Mouse (Mus musculus): ENCODE data around the gene Negr1. TPM values are rescaled to one million over a fixed set of nuclear protein-coding genes. Genes with fewer than 3 reads are reported as not detected.

The Negr1 gene
- total RNA-seq, 2 experiments from 2014 or later = not detected

GRCm38 (mm10) chr3:156901140-156901539, 339.5 kb downstream of the Negr1 start:
- no peak for ATAC-seq (replicated peaks; ENCODE audit: poor library complexity)

- no peak for ATAC-seq (replicated peaks; ENCODE audit: poor library complexity)
Observed at GRCm38 (mm10) chr3:156903925-156904576, 342.5 kb downstream of the Negr1 start.

GRCm38 (mm10) chr3:156912816-156913215, 351.2 kb downstream of the Negr1 start:
- no peak for ATAC-seq (replicated peaks; ENCODE audit: poor library complexity)

GRCm38 (mm10) chr3:156921369-156921768, 359.8 kb downstream of the Negr1 start:
- no peak for ATAC-seq (replicated peaks; ENCODE audit: poor library complexity)

GRCm38 (mm10) chr3:156923159-156923558, 361.6 kb downstream of the Negr1 start:
- no peak for ATAC-seq (replicated peaks; ENCODE audit: poor library complexity)

GRCm38 (mm10) chr3:156925102-156925501, 363.5 kb downstream of the Negr1 start:
- no peak for ATAC-seq (replicated peaks; ENCODE audit: poor library complexity)

- ATAC-seq (replicated peaks; ENCODE audit: poor library complexity) = no peak
Observed at GRCm38 (mm10) chr3:156928396-156929061, 366.9 kb downstream of the Negr1 start.

GRCm38 (mm10) chr3:156929062-156929397, 367.4 kb downstream of the Negr1 start:
- ATAC-seq (replicated peaks; ENCODE audit: poor library complexity) = no peak

- no peak for ATAC-seq (replicated peaks; ENCODE audit: poor library complexity)
Observed at GRCm38 (mm10) chr3:156929677-156930440, 368.3 kb downstream of the Negr1 start.

GRCm38 (mm10) chr3:156931011-156931410, 369.4 kb downstream of the Negr1 start:
- no peak for ATAC-seq (replicated peaks; ENCODE audit: poor library complexity)

GRCm38 (mm10) chr3:156931540-156931939, 369.9 kb downstream of the Negr1 start:
- ATAC-seq (replicated peaks; ENCODE audit: poor library complexity) = no peak

- no peak for ATAC-seq (replicated peaks; ENCODE audit: poor library complexity)
Observed at GRCm38 (mm10) chr3:156934778-156935290, 373.2 kb downstream of the Negr1 start.

GRCm38 (mm10) chr3:156947404-156947803, 385.8 kb downstream of the Negr1 start:
- no peak for ATAC-seq (replicated peaks; ENCODE audit: poor library complexity)

- no peak for ATAC-seq (replicated peaks; ENCODE audit: poor library complexity)
Observed at GRCm38 (mm10) chr3:156952970-156953369, 391.4 kb downstream of the Negr1 start.

- ATAC-seq (replicated peaks; ENCODE audit: poor library complexity) = no peak
Observed at GRCm38 (mm10) chr3:156955094-156955493, 393.5 kb downstream of the Negr1 start.

- no peak for ATAC-seq (replicated peaks; ENCODE audit: poor library complexity)
Observed at GRCm38 (mm10) chr3:156958640-156959039, 397.0 kb downstream of the Negr1 start.

- no peak for ATAC-seq (replicated peaks; ENCODE audit: poor library complexity)
Observed at GRCm38 (mm10) chr3:156968764-156969163, 407.2 kb downstream of the Negr1 start.

- ATAC-seq (replicated peaks; ENCODE audit: poor library complexity) = no peak
Observed at GRCm38 (mm10) chr3:156971104-156971503, 409.5 kb downstream of the Negr1 start.

- ATAC-seq (replicated peaks; ENCODE audit: poor library complexity) = no peak
Observed at GRCm38 (mm10) chr3:156976816-156977215, 415.2 kb downstream of the Negr1 start.

- no peak for ATAC-seq (replicated peaks; ENCODE audit: poor library complexity)
Observed at GRCm38 (mm10) chr3:156980042-156980716, 418.6 kb downstream of the Negr1 start.

- no peak for ATAC-seq (replicated peaks; ENCODE audit: poor library complexity)
Observed at GRCm38 (mm10) chr3:156982102-156982501, 420.5 kb downstream of the Negr1 start.
